Mouse (Mus musculus) limb, embryonic 13.5 days (tissue): ENCODE results near the gene Barhl1. TPM values are rescaled to one million over a fixed set of nuclear protein-coding genes. Genes with fewer than 3 reads are reported as not detected.

Source experiments
- polyA plus RNA-seq: library from polyadenylated mRNA; unstranded; fragments of >200 nt; fragmentation: Nextera tagmentation; extraction: Ambion mirVana; gene quantifications from 2 replicates; pipeline ENCODE4 v1.2.1, GENCODE M21; 2015

Barhl1 gene
- polyA plus RNA-seq, 1 experiment from 2014 or later, result 0.06 TPM

Other genes starting within 250 kb of the Barhl1 start
- gene Spaca9, start 216.9 kb downstream of the Barhl1 start, polyA plus RNA-seq, result 1.7 and 2.0 TPM in 2 replicates
- 0.74 and 0.75 TPM in 2 replicates for gene Ak8, start 216.5 kb downstream of the Barhl1 start, polyA plus RNA-seq
- gene Gtf3c4, start 76.3 kb downstream of the Barhl1 start, polyA plus RNA-seq, result 16.5 and 17.4 TPM in 2 replicates
- gene Ddx31, start 76.3 kb downstream of the Barhl1 start, polyA plus RNA-seq, result 15.0 and 17.7 TPM in 2 replicates
- gene Cfap77, start 138.4 kb upstream of the Barhl1 start, polyA plus RNA-seq, result 0.24 and 0.65 TPM in 2 replicates
- 10.8 and 11.9 TPM in 2 replicates for gene Ttf1, start 143.6 kb upstream of the Barhl1 start, polyA plus RNA-seq
- gene Setx, start 207.5 kb upstream of the Barhl1 start, polyA plus RNA-seq, result 9.8 and 11.1 TPM in 2 replicates